Mouse (Mus musculus) forebrain, embryonic 11.5 days (tissue): ENCODE data around the gene Piwil1. TPM values are rescaled to one million over a fixed set of nuclear protein-coding genes. Genes with fewer than 3 reads are reported as not detected.

ENCODE experiments used
- ATAC-seq: fragments of 200-750 bp; cut with Nextera tagmentation; replicated peaks from 2 replicates; pipeline ENCODE4 v1.8.0; 2017; ENCODE audit warnings: moderate TSS enrichment; ENCODE audit not compliant: low FRiP score
- DNase-seq: peaks from one replicate; pipeline ENCODE4 v3.0.0-alpha.2; 2017; ENCODE audit warnings: low spot score
- H3K27ac ChIP-seq: fragments of 300-500 bp; sonication (generic); 2 replicates; pipeline ENCODE4 v1.5.1; 2014; ENCODE audit warnings: low read depth, low read length
- H3K27me3 ChIP-seq: fragments of 300-500 bp; sonication (generic); 2 replicates; pipeline ENCODE4 v1.6.1; 2014; ENCODE audit warnings: mild to moderate bottlenecking, low read length, mixed read lengths; ENCODE audit not compliant: control insufficient read depth, insufficient read depth
- H3K36me3 ChIP-seq: fragments of 300-500 bp; sonication (generic); 2 replicates; pipeline ENCODE4 v1.6.1; 2014; ENCODE audit warnings: mild to moderate bottlenecking, low read length, moderate library complexity, mixed read lengths; ENCODE audit not compliant: control insufficient read depth, insufficient read depth
- H3K4me1 ChIP-seq: fragments of 300-500 bp; sonication (generic); replicated peaks from 2 replicates; pipeline ENCODE4 v1.6.1; 2014; ENCODE audit warnings: low read length, mixed read lengths; ENCODE audit not compliant: control insufficient read depth, insufficient read depth
- H3K4me2 ChIP-seq: fragments of 300-500 bp; sonication (generic); 2 replicates; pipeline ENCODE4 v1.6.1; 2014; ENCODE audit warnings: low read depth, mild to moderate bottlenecking, low read length, moderate library complexity, mixed read lengths; ENCODE audit not compliant: severe bottlenecking
- H3K4me3 ChIP-seq: fragments of 300-500 bp; sonication (generic); 2 replicates; pipeline ENCODE4 v1.5.1; 2014; ENCODE audit warnings: low read depth, low read length
- H3K9ac ChIP-seq: fragments of 300-500 bp; sonication (generic); 2 replicates; pipeline ENCODE4 v1.6.1; 2014; ENCODE audit warnings: low read length
- H3K9me3 ChIP-seq: fragments of 300-500 bp; sonication (generic); 2 replicates; pipeline ENCODE4 v1.6.1; 2016; ENCODE audit warnings: low read length, mixed read lengths; ENCODE audit not compliant: control insufficient read depth
- WGBS: fragments of 180-500 bp; shearing (Covaris S2); extraction: QIAGEN DNeasy Blood & Tissue Kit; methylation state at CpG from one replicate; pipeline ENCODE4 v1.1.7; 2014; 5-methylcytosine and 5-hydroxymethylcytosine counted together
- polyA plus RNA-seq: library from polyadenylated mRNA; unstranded; fragments of >200 nt; fragmentation: Nextera tagmentation; extraction: Ambion mirVana; gene quantifications from 2 replicates; pipeline ENCODE4 v1.2.1, GENCODE M21; 2014

Gene Piwil1
- polyA plus RNA-seq, 1 experiment from 2014 or later: not detected

- Histone ChIP-seq H3K9ac (no peak overlapping the region), H3K27me3 (no peaks in the 10 kb centered on the region), H3K9me3 (no peaks in the 10 kb centered on the region), H3K4me3 (no peak overlapping the region), H3K4me2 (no peak overlapping the region), H3K27ac (no peak overlapping the region), H3K4me1 (no peaks in the 10 kb centered on the region), H3K36me3 (no peaks in the 10 kb centered on the region)
- ATAC-seq (no peak), DNase-seq (no peak)
- 81% methylated on average over 9 of the region's 9 CpGs for WGBS
Measured at GRCm38 (mm10) chr5:128745206-128745605, 42.9 kb downstream of the Piwil1 start.

GRCm38 (mm10) chr5:128746261-128746660, 43.9 kb downstream of the Piwil1 start:
- no peak overlapping the region for H3K27ac ChIP-seq
- WGBS: 88% methylated on average over 8 of the region's 8 CpGs
- H3K9ac ChIP-seq: no peak overlapping the region
- no peaks in the 10 kb centered on the region for H3K36me3 ChIP-seq
- H3K9me3 ChIP-seq: no peaks in the 10 kb centered on the region
- no peak overlapping the region for H3K4me3 ChIP-seq
- no peaks in the 10 kb centered on the region for H3K4me1 ChIP-seq
- no peak overlapping the region for H3K4me2 ChIP-seq
- no peak for ATAC-seq
- no peaks in the 10 kb centered on the region for H3K27me3 ChIP-seq
- DNase-seq: peak; percentile 17

- Histone ChIP-seq H3K4me1 (no peaks in the 10 kb centered on the region), H3K27ac (no peak overlapping the region), H3K4me3 (no peak overlapping the region), H3K9me3 (no peaks in the 10 kb centered on the region), H3K36me3 (no peaks in the 10 kb centered on the region), H3K4me2 (no peak overlapping the region), H3K27me3 (no peaks in the 10 kb centered on the region), H3K9ac (no peak overlapping the region)
- ATAC-seq: no peak
- no peak for DNase-seq
- WGBS: 43% methylated on average over 8 of the region's 8 CpGs
Measured at GRCm38 (mm10) chr5:128761118-128761517, 58.8 kb downstream of the Piwil1 start.

- Histone ChIP-seq H3K27ac (no peak overlapping the region), H3K9ac (no peak overlapping the region), H3K27me3 (no peaks in the 10 kb centered on the region), H3K4me3 (no peak overlapping the region), H3K36me3 (no peaks in the 10 kb centered on the region), H3K4me1 (peaks cover 3% of the 10 kb centered on the region), H3K4me2 (peak overlapping the region; percentile 26; the same call in 1 of the 2 replicates), H3K9me3 (no peaks in the 10 kb centered on the region)
- ATAC-seq (peak; percentile 76), DNase-seq (peak; percentile 55)
- 13% methylated on average over 10 of the region's 10 CpGs for WGBS
Measured at GRCm38 (mm10) chr5:128769026-128769631, 66.8 kb downstream of the Piwil1 start.

GRCm38 (mm10) chr5:128776386-128776785, 74.1 kb downstream of the Piwil1 start:
- no peaks in the 10 kb centered on the region for H3K4me1 ChIP-seq
- ATAC-seq (no peak), DNase-seq (no peak)
- H3K4me2 ChIP-seq: no peak overlapping the region
- H3K36me3 ChIP-seq: no peaks in the 10 kb centered on the region
- 66% methylated on average over 2 of the region's 2 CpGs for WGBS
- H3K27ac ChIP-seq: no peak overlapping the region
- H3K9ac ChIP-seq: no peak overlapping the region
- H3K4me3 ChIP-seq: no peak overlapping the region
- no peaks in the 10 kb centered on the region for H3K27me3 ChIP-seq
- H3K9me3 ChIP-seq: no peaks in the 10 kb centered on the region

- Histone ChIP-seq H3K4me2 (no peak overlapping the region), H3K27ac (no peak overlapping the region), H3K9me3 (no peaks in the 10 kb centered on the region), H3K4me3 (no peak overlapping the region), H3K27me3 (no peaks in the 10 kb centered on the region), H3K9ac (no peak overlapping the region), H3K36me3 (no peaks in the 10 kb centered on the region), H3K4me1 (no peaks in the 10 kb centered on the region)
- WGBS: 69% methylated on average over 22 of the region's 22 CpGs
- DNase-seq: no peak
- no peak for ATAC-seq
Measured at GRCm38 (mm10) chr5:128781621-128782020, 79.3 kb downstream of the Piwil1 start.

- Histone ChIP-seq H3K36me3 (no peaks in the 10 kb centered on the region), H3K4me1 (no peaks in the 10 kb centered on the region), H3K9me3 (no peaks in the 10 kb centered on the region), H3K4me2 (no peak overlapping the region), H3K27ac (no peak overlapping the region), H3K4me3 (no peak overlapping the region), H3K9ac (no peak overlapping the region), H3K27me3 (no peaks in the 10 kb centered on the region)
- WGBS: 95% methylated on average over 5 of the region's 5 CpGs
- DNase-seq: no peak
- ATAC-seq: no peak
Measured at GRCm38 (mm10) chr5:128800592-128800991, 98.3 kb downstream of the Piwil1 start.

Other genes starting within 250 kb of the Piwil1 start
- 6.1 and 6.6 TPM in 2 replicates for gene Fzd10, start 101.7 kb upstream of the Piwil1 start, polyA plus RNA-seq